Mouse (Mus musculus): ENCODE results near the gene 4930432K21Rik.

DNA sequence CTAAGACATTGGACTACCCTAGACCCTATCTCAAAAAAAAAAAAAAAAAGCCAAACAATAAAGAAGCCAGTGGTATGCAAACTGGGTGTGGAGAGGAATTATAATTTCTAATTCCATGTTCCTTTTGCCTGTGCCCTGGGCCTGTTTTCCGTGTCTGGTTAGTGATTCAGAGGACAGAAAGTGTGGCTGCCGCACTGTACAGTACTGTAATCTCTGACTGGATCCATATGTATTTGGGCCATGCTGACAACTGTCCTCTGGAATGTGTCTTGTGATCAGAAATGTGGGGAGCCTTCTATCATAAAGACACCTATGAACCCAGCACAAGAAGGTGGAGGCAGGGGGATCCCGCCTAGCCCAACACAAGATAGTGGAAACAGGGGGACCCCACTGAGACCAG is 25.7 kb upstream of the 4930432K21Rik start:
- TF ChIP-seq CTCF (IDR thresholded peaks at IDR 0.05; ENCODE audit: extremely low read depth, insufficient read depth, insufficient read length, insufficient replicate concordance) (no peak), POLR2A (IDR thresholded peaks at IDR 0.05; ENCODE audit: low read depth, low read length) (no peak)
